Mouse (Mus musculus): ENCODE results near the gene Krtap31-1.
"Not testable (repeated sequence)": the region's sequence is repeated elsewhere in the genome, so short reads cannot be mapped to it uniquely, and the experiment has no call there.

Gene Krtap31-1

DNA sequence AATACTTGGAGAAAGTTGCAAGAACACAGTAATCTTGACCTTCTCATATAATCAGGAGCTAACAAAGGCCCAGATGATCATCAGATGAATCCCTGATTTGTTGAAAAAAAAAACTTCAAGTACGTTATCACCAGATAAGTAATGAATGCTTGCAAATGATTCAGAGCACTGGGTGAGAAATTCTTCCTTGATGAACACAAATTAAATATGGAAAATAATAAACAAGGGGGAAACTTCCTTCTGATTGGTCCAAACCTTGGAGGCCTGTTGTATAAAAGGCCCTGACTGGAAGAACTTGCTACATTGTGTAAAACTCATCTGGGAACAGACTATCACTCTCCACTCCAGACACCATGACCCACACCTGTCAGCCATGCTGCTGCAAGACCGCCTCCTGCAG is at the start of gene Krtap31-1:
TSS of gene Krtap31-1 (plus strand) at position 301 of the 400 bp plus-strand sequence.
- DNase-seq (ENCODE audit: extremely low spot score, low spot score) = no peak

DNA sequence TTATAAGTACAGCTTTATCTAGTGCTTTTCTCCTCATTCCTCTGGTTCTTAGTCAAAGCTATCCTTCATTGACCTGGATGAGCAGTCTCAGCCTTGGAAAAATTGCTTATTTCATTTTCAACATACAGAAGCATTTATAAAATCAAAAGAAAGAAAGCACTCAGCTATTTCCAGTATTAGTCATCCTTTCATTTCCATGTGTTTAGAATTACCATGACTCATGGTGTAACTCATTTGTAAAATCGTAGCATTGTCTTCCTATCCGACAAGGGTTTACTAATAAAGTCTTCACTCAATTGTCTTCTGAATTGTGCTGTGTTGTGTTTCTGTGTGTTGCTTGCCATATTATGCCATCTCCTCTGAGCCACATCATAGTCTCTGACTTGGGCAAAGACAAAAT is 49.0 kb upstream of the Krtap31-1 start:
- DNase-seq (ENCODE audit: extremely low spot score, low spot score) = no peak

DNA sequence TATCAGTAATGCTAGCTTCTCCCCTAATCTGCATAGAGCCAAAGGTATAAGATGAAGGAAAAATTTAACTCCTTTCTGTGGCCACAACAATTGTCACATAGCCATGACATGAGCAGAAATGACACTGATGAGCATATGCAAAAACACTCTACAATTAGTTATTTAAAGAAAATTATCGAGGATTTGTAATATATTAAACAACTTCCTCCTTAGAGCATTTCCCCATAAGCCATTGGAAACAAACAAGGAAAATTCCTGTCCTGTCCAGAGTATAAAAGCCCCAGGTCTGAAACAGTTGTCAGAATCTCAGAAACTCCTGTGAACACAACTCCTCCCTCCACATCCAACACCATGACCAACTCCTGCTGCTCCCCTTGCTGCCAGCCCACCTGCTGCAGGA is 43.5 kb upstream of the Krtap31-1 start, which contains the start of gene Gm11559:
TSS of gene Gm11559 (plus strand) at position 301 of the 400 bp plus-strand sequence.
- DNase-seq (ENCODE audit: extremely low spot score, low spot score) = not testable (repeated sequence)

DNA sequence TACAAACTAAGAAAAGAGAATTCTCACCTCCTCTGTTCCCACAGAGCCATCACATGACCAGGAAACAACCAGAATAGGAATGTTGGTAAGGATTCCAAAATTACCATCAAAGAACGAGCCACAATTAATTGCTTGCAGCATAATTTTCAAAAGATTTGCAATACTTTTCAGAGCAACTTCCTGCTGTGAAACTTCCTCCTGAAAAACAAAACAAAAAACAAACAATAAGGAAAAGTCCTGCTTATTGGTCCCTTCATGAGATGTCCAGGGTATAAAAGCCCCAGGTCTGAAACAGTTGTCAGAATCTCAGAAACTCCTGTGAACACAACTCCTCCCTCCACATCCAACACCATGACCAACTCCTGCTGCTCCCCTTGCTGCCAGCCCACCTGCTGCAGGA is 34.6 kb upstream of the Krtap31-1 start, which contains the start of gene Krtap9-1:
TSS of gene Krtap9-1 (plus strand) at position 301 of the 400 bp plus-strand sequence.
- not testable (repeated sequence) for DNase-seq (ENCODE audit: extremely low spot score, low spot score)

DNA sequence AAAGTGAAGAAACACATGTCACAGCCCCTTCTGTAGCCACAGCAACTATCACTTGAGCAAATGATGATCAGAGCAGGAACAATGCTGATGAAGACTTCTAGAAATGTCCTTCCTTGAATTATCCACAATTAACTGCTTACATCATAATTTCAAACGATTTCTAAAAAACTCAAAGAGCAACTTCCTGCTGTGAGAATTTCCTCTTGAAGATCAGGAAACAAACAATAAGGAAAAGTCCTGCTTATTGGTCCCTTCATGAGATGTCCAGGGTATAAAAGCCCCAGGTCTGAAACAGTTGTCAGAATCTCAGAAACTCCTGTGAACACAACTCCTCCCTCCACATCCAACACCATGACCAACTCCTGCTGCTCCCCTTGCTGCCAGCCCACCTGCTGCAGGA is 28.8 kb upstream of the Krtap31-1 start, which contains the start of gene Gm11567:
TSS of gene Gm11567 (plus strand) at position 301 of the 400 bp plus-strand sequence.
- DNase-seq (ENCODE audit: extremely low spot score, low spot score) = not testable (repeated sequence)

DNA sequence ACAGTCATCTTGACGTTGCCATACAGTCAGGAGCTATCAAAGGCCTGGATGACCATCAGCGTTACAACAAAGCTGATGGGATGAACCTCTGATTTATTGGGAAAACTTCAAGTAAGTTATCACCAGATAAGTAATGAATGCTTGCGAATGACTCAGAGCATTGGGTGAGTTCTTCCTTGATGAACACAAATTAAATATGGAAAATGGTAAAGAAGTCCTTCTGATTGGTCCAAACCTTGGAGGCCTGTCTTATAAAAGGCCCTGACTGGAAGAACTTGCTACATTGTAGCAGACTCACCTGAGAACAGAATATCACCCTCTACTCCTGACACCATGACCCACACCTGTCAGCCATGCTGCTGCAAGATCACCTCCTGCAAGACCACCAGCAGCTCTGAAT is 6.7 kb downstream of the Krtap31-1 start, which contains the start of gene Gm11565:
TSS of gene Gm11565 (plus strand) at position 301 of the 400 bp plus-strand sequence.
- no peak for DNase-seq (ENCODE audit: extremely low spot score, low spot score)

DNA sequence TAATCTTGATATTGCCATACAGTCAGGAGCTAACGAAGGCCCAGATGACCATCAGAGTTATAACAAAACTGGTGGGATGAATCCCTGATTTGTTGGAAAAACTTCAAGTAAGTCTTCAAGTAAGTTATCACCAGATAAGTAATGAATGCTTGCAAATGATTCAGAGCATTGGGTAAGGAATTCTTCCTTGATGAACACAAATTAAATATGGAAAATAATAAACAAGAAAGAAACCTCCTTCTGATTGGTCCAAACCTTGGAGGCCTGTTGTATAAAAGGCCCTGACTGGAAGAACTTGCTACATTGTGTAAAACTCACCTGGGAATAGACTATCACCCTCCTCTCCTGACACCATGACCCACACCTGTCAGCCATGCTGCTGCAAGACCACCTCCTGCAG is 28.3 kb downstream of the Krtap31-1 start, which contains the start of gene Krtap31-2:
TSS of gene Krtap31-2 (plus strand) at position 301 of the 400 bp plus-strand sequence.
- DNase-seq (ENCODE audit: extremely low spot score, low spot score) = no peak

DNA sequence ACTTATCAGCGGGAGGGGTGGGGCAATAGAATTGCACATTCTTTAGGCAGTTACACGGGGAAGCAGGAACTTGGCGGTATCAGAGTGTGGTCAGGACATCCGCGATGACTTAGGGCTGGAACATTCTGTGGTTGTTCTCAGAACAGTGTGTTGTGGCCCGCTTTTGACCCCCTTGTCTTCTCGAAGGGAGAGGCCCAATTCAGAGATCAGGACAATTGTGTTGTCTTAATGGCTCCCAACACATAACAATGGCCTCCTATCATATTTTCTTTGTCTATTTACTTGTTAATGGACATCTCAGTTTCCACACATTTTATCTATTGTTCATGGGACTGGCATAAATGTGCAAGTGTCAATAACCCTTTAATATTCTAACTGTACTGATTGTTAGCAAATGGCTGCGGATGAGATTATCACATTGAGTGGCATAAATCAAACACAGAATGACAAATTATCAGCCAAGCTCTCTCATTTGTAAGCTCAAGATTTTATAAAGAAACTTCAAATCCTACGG is 30.1 kb downstream of the Krtap31-1 start:
- no peak for DNase-seq (ENCODE audit: extremely low spot score, low spot score)

DNA sequence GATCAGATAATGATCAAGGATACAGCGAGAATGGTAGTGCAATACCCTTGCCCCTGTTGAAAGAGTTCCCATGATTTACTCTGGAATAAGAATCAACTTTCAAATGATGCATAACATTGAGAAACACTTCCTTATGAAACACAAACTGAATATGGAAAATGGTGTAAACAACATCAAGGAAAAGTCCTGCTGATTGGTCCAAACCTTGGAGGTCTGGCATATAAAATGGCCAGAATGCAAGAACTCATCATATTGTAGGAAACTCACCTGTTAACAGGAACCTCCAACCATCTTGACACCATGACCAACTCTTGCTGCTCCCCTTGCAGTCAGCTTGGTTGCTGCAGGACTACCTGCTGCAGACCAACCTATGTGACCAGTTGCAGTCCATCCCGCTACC is 40.5 kb downstream of the Krtap31-1 start, which contains the start of gene Krtap9-5:
TSS of gene Krtap9-5 (plus strand) at position 301 of the 400 bp plus-strand sequence.
- DNase-seq (ENCODE audit: extremely low spot score, low spot score) = no peak
